Mouse (Mus musculus) spleen, postnatal 4 days (tissue): ENCODE measurements around the gene Rnf148.

Experiments used
- DNase-seq, 2 experiments: peaks; one replicate each; pipeline ENCODE4 v3.0.0; 2022; ENCODE audit warnings: low spot score in 2 of 2

Gene Rnf148

GRCm38 (mm10) chr6:23655036-23655435, at the start of gene Rnf148:
Rnf148 (minus strand) TSS chr6:23655136.
- no peak for DNase-seq

- DNase-seq: no peak
Observed at GRCm38 (mm10) chr6:23700879-23701278, 45.9 kb upstream of the Rnf148 start.

- DNase-seq: no peak
Observed at GRCm38 (mm10) chr6:23678172-23678571, 23.2 kb upstream of the Rnf148 start.

GRCm38 (mm10) chr6:23650205-23650604, 4.7 kb downstream of the Rnf148 start, which contains the start of gene Rnf133:
Rnf133 (minus strand) TSS chr6:23650305.
- DNase-seq: no peak

- no peak for DNase-seq
Observed at GRCm38 (mm10) chr6:23648732-23649131, 6.2 kb downstream of the Rnf148 start.

GRCm38 (mm10) chr6:23647627-23648247, 7.2 kb downstream of the Rnf148 start:
- DNase-seq: no peak

- DNase-seq: no peak
Observed at GRCm38 (mm10) chr6:23637081-23637480, 17.9 kb downstream of the Rnf148 start.

- no peak for DNase-seq
Observed at GRCm38 (mm10) chr6:23635208-23635607, 19.7 kb downstream of the Rnf148 start.

- DNase-seq: no peak
Observed at GRCm38 (mm10) chr6:23634016-23634415, 20.9 kb downstream of the Rnf148 start.

GRCm38 (mm10) chr6:23630465-23630864, 24.5 kb downstream of the Rnf148 start:
- no peak for DNase-seq
